Mouse (Mus musculus): Measurements from ENCODE around the gene Fcf1. TPM values are rescaled to one million over a fixed set of nuclear protein-coding genes. Genes with fewer than 3 reads are reported as not detected.

The Fcf1 gene
- polyA plus RNA-seq, 1 experiment = 3.2 TPM

- peaks cover 56% of the 10 kb centered on the region for H3K4me1 ChIP-seq (ENCODE audit: control insufficient read depth)
- H3K4me3 ChIP-seq (replicated peaks) = peak within 1 kb of the TSS; percentile 87
- peaks cover 12% of the 10 kb centered on the region for H3K36me3 ChIP-seq (ENCODE audit: control insufficient read depth)
- peaks cover 3% of the 10 kb centered on the region; the same call in 1 of the 2 replicates for H3K9me3 ChIP-seq (ENCODE audit: control insufficient read depth, low read length)
- H3K27me3 ChIP-seq (ENCODE audit: control insufficient read depth) = peaks cover 12% of the 10 kb centered on the region
- TF ChIP-seq GATA1 (IDR thresholded peaks at IDR 0.05; ENCODE audit: low read length) = no peak
These were observed 25.4 kb downstream of the Fcf1 start, which contains the start of gene Ylpm1 for GRCm38 (mm10) chr12:84996083-84996496. Gene Ylpm1 (plus strand): TSS chr12:84996321.

- H3K4me3 ChIP-seq (replicated peaks) = peak overlapping the region; percentile 87
- peaks cover 12% of the 10 kb centered on the region for H3K36me3 ChIP-seq (ENCODE audit: control insufficient read depth)
- peaks cover 56% of the 10 kb centered on the region for H3K4me1 ChIP-seq (ENCODE audit: control insufficient read depth)
- peaks cover 6% of the 10 kb centered on the region for H3K27me3 ChIP-seq (ENCODE audit: control insufficient read depth)
- H3K9me3 ChIP-seq (ENCODE audit: control insufficient read depth, low read length) = peaks cover 3% of the 10 kb centered on the region; the same call in 1 of the 2 replicates
- TF ChIP-seq TAL1 (IDR thresholded peaks at IDR 0.05; ENCODE audit: low read length) (peak; percentile 48; the same call in 2 of the 3 replicates), GATA1 (IDR thresholded peaks at IDR 0.05; ENCODE audit: low read length) (no peak)
These were observed 26.1 kb downstream of the Fcf1 start for GRCm38 (mm10) chr12:84996501-84997398.

GRCm38 (mm10) chr12:84999053-84999452 lies 28.4 kb downstream of the Fcf1 start:
- H3K4me1 ChIP-seq (ENCODE audit: control insufficient read depth) = peaks cover 55% of the 10 kb centered on the region
- H3K36me3 ChIP-seq (ENCODE audit: control insufficient read depth) = peaks cover 14% of the 10 kb centered on the region
- TF ChIP-seq TAL1 (IDR thresholded peaks at IDR 0.05; ENCODE audit: low read length) (no peak), GATA1 (IDR thresholded peaks at IDR 0.05; ENCODE audit: low read length) (no peak)
- no peaks in the 10 kb centered on the region for H3K27me3 ChIP-seq (ENCODE audit: control insufficient read depth)
- H3K4me3 ChIP-seq (replicated peaks) = peak overlapping the region; percentile 87
- H3K9me3 ChIP-seq (ENCODE audit: control insufficient read depth, low read length) = peaks cover 3% of the 10 kb centered on the region; the same call in 1 of the 2 replicates

- H3K4me1 ChIP-seq (ENCODE audit: control insufficient read depth) = peaks cover 12% of the 10 kb centered on the region
- TF ChIP-seq GATA1 (IDR thresholded peaks at IDR 0.05; ENCODE audit: low read length) (no peak), TAL1 (IDR thresholded peaks at IDR 0.05; ENCODE audit: low read length) (no peak)
- no peaks in the 10 kb centered on the region for H3K27me3 ChIP-seq (ENCODE audit: control insufficient read depth)
- peaks cover 24% of the 10 kb centered on the region for H3K36me3 ChIP-seq (ENCODE audit: control insufficient read depth)
- no peak overlapping the region for H3K4me3 ChIP-seq (replicated peaks)
- no peaks in the 10 kb centered on the region for H3K9me3 ChIP-seq (ENCODE audit: control insufficient read depth, low read length)
These were observed 35.5 kb downstream of the Fcf1 start for GRCm38 (mm10) chr12:85006206-85006605.

- H3K4me3 ChIP-seq (replicated peaks) = no peak overlapping the region
- H3K27me3 ChIP-seq (ENCODE audit: control insufficient read depth) = no peaks in the 10 kb centered on the region
- H3K9me3 ChIP-seq (ENCODE audit: control insufficient read depth, low read length) = no peaks in the 10 kb centered on the region
- H3K36me3 ChIP-seq (ENCODE audit: control insufficient read depth) = peaks cover 27% of the 10 kb centered on the region
- TF ChIP-seq TAL1 (IDR thresholded peaks at IDR 0.05; ENCODE audit: low read length) (no peak), GATA1 (IDR thresholded peaks at IDR 0.05; ENCODE audit: low read length) (no peak)
- peaks cover 16% of the 10 kb centered on the region for H3K4me1 ChIP-seq (ENCODE audit: control insufficient read depth)
These were observed 36.3 kb downstream of the Fcf1 start for GRCm38 (mm10) chr12:85007021-85007420.

GRCm38 (mm10) chr12:85009776-85010175 lies 39.1 kb downstream of the Fcf1 start:
- H3K9me3 ChIP-seq (ENCODE audit: control insufficient read depth, low read length) = no peaks in the 10 kb centered on the region
- peaks cover 11% of the 10 kb centered on the region for H3K4me1 ChIP-seq (ENCODE audit: control insufficient read depth)
- TF ChIP-seq GATA1 (IDR thresholded peaks at IDR 0.05; ENCODE audit: low read length) (no peak), TAL1 (IDR thresholded peaks at IDR 0.05; ENCODE audit: low read length) (no peak)
- H3K27me3 ChIP-seq (ENCODE audit: control insufficient read depth) = no peaks in the 10 kb centered on the region
- no peak overlapping the region for H3K4me3 ChIP-seq (replicated peaks)
- peaks cover 46% of the 10 kb centered on the region for H3K36me3 ChIP-seq (ENCODE audit: control insufficient read depth)

GRCm38 (mm10) chr12:85010541-85010940 lies 39.8 kb downstream of the Fcf1 start:
- Histone ChIP-seq H3K4me3 (replicated peaks) (no peak overlapping the region), H3K9me3 (ENCODE audit: control insufficient read depth, low read length) (no peaks in the 10 kb centered on the region), H3K27me3 (ENCODE audit: control insufficient read depth) (no peaks in the 10 kb centered on the region), H3K4me1 (ENCODE audit: control insufficient read depth) (peaks cover 11% of the 10 kb centered on the region), H3K36me3 (ENCODE audit: control insufficient read depth) (peaks cover 46% of the 10 kb centered on the region)
- no peak for TF ChIP-seq TAL1 (IDR thresholded peaks at IDR 0.05; ENCODE audit: low read length)
- TF ChIP-seq GATA1 (IDR thresholded peaks at IDR 0.05; ENCODE audit: low read length) = no peak

GRCm38 (mm10) chr12:85012185-85012584 lies 41.5 kb downstream of the Fcf1 start:
- no peaks in the 10 kb centered on the region for H3K27me3 ChIP-seq (ENCODE audit: control insufficient read depth)
- peaks cover 55% of the 10 kb centered on the region for H3K36me3 ChIP-seq (ENCODE audit: control insufficient read depth)
- no peak overlapping the region for H3K4me3 ChIP-seq (replicated peaks)
- H3K4me1 ChIP-seq (ENCODE audit: control insufficient read depth) = peaks cover 8% of the 10 kb centered on the region
- H3K9me3 ChIP-seq (ENCODE audit: control insufficient read depth, low read length) = no peaks in the 10 kb centered on the region
- TF ChIP-seq GATA1 (IDR thresholded peaks at IDR 0.05; ENCODE audit: low read length) (no peak), TAL1 (IDR thresholded peaks at IDR 0.05; ENCODE audit: low read length) (no peak)

- H3K4me1 ChIP-seq (ENCODE audit: control insufficient read depth) = peaks cover 11% of the 10 kb centered on the region
- H3K9me3 ChIP-seq (ENCODE audit: control insufficient read depth, low read length) = no peaks in the 10 kb centered on the region
- H3K27me3 ChIP-seq (ENCODE audit: control insufficient read depth) = no peaks in the 10 kb centered on the region
- TF ChIP-seq GATA1 (IDR thresholded peaks at IDR 0.05; ENCODE audit: low read length) = no peak
- no peak for TF ChIP-seq TAL1 (IDR thresholded peaks at IDR 0.05; ENCODE audit: low read length)
- no peak overlapping the region for H3K4me3 ChIP-seq (replicated peaks)
- H3K36me3 ChIP-seq (ENCODE audit: control insufficient read depth) = peaks cover 42% of the 10 kb centered on the region
These were observed 51.4 kb downstream of the Fcf1 start for GRCm38 (mm10) chr12:85022071-85022470.
